Mouse (Mus musculus): Measurements from ENCODE around the gene Bcl7b. TPM values are rescaled to one million over a fixed set of nuclear protein-coding genes. Genes with fewer than 3 reads are reported as not detected.

Bcl7b gene
- polyA plus RNA-seq, 1 experiment from 2014 or later: 40.2 TPM

- H3K4me1 ChIP-seq (ENCODE audit: control insufficient read depth, insufficient read depth, low read length): no peaks in the 10 kb centered on the region
- no peak overlapping the region for H3K4me3 ChIP-seq (ENCODE audit: low read depth, low read length)
- no peak overlapping the region for H3K9ac ChIP-seq (replicated peaks; ENCODE audit: low read length)
- WGBS: 86% methylated on average over 6 of the region's 6 CpGs
- no peaks in the 10 kb centered on the region for H3K9me3 ChIP-seq (replicated peaks; ENCODE audit: control insufficient read depth, low read length)
- no peaks in the 10 kb centered on the region; the same call in none of the 2 replicates for H3K36me3 ChIP-seq (replicated peaks; ENCODE audit: control insufficient read depth, insufficient read depth, low read depth, low read length)
- no peak overlapping the region for H3K27ac ChIP-seq (replicated peaks; ENCODE audit: low read depth, low read length)
- H3K27me3 ChIP-seq (ENCODE audit: control insufficient read depth, insufficient read depth, low read length): no peaks in the 10 kb centered on the region
- ATAC-seq (replicated peaks; ENCODE audit: insufficient number of reproducible peaks, low FRiP score, low TSS enrichment, low read depth) (no peak), DNase-seq (ENCODE audit: low spot score) (no peak)
- H3K4me2 ChIP-seq (ENCODE audit: low read depth, low read length): no peak overlapping the region
Observed at GRCm38 (mm10) chr5:135171688-135172220, 3.7 kb downstream of the Bcl7b start.

DNA sequence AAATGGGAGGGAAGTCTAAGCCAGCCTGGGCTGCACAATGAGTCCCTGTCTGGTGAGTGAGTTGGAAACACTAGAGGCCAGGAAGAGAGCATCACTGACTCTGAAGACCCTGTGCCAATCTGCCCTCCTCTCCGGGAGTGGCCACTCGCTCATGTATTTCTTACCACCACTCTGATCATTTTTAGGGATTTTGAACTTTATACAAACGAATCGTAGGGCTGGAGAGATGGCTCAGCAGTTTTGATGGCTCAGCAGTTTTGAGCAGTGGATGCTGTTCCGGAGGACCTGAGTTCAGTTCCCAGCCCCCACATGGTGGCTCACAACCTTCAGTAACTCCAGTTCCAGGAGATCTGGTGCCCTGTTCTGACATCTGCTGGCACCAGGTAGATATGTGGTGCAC, 4.9 kb downstream of the Bcl7b start:
- H3K9ac ChIP-seq (replicated peaks; ENCODE audit: low read length): no peak overlapping the region
- no peaks in the 10 kb centered on the region for H3K9me3 ChIP-seq (replicated peaks; ENCODE audit: control insufficient read depth, low read length)
- WGBS: 91% methylated on average over 5 of the region's 5 CpGs
- no peaks in the 10 kb centered on the region for H3K4me1 ChIP-seq (ENCODE audit: control insufficient read depth, insufficient read depth, low read length)
- no peak overlapping the region for H3K27ac ChIP-seq (replicated peaks; ENCODE audit: low read depth, low read length)
- H3K36me3 ChIP-seq (replicated peaks; ENCODE audit: control insufficient read depth, insufficient read depth, low read depth, low read length): no peaks in the 10 kb centered on the region; the same call in none of the 2 replicates
- no peak for DNase-seq (ENCODE audit: low spot score)
- H3K4me3 ChIP-seq (ENCODE audit: low read depth, low read length): no peak overlapping the region
- H3K4me2 ChIP-seq (ENCODE audit: low read depth, low read length): no peak overlapping the region
- no peak for ATAC-seq (replicated peaks; ENCODE audit: insufficient number of reproducible peaks, low FRiP score, low TSS enrichment, low read depth)
- H3K27me3 ChIP-seq (ENCODE audit: control insufficient read depth, insufficient read depth, low read length): no peaks in the 10 kb centered on the region

DNA sequence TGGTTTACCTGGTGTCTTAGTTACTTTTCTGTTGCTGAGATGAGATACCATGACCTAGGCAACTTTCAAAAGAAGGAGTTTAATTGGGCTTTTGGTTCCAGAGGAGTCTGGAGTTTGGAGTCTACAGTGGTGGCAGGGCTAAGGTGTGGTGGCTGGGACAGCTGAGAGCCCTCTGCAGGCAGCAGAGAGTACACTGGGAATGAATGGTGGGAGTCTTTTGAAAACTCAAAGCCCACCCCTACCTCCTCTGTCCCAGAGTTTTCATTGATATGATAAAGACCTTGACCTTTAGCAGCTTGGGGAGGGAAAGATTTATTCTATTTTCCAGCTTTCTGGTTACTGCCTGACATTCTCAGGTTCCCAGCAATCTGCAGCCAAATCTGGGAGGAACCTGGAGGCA, 7.0 kb downstream of the Bcl7b start:
- Histone ChIP-seq H3K4me1 (ENCODE audit: control insufficient read depth, insufficient read depth, low read length) (no peaks in the 10 kb centered on the region), H3K27me3 (ENCODE audit: control insufficient read depth, insufficient read depth, low read length) (no peaks in the 10 kb centered on the region), H3K36me3 (replicated peaks; ENCODE audit: control insufficient read depth, insufficient read depth, low read depth, low read length) (peaks cover 5% of the 10 kb centered on the region), H3K27ac (replicated peaks; ENCODE audit: low read depth, low read length) (no peak overlapping the region), H3K9me3 (replicated peaks; ENCODE audit: control insufficient read depth, low read length) (no peaks in the 10 kb centered on the region), H3K4me3 (ENCODE audit: low read depth, low read length) (no peak overlapping the region), H3K4me2 (ENCODE audit: low read depth, low read length) (no peak overlapping the region), H3K9ac (replicated peaks; ENCODE audit: low read length) (no peak overlapping the region)
- ATAC-seq (replicated peaks; ENCODE audit: insufficient number of reproducible peaks, low FRiP score, low TSS enrichment, low read depth) (no peak), DNase-seq (ENCODE audit: low spot score) (no peak)

- no peak overlapping the region for H3K27ac ChIP-seq (replicated peaks; ENCODE audit: low read depth, low read length)
- H3K36me3 ChIP-seq (replicated peaks; ENCODE audit: control insufficient read depth, insufficient read depth, low read depth, low read length): peaks cover 13% of the 10 kb centered on the region
- DNase-seq (ENCODE audit: low spot score) (no peak), ATAC-seq (replicated peaks; ENCODE audit: insufficient number of reproducible peaks, low FRiP score, low TSS enrichment, low read depth) (no peak)
- H3K4me2 ChIP-seq (ENCODE audit: low read depth, low read length): no peak overlapping the region
- no peaks in the 10 kb centered on the region for H3K27me3 ChIP-seq (ENCODE audit: control insufficient read depth, insufficient read depth, low read length)
- WGBS: 73% methylated on average over 3 of the region's 3 CpGs
- no peak overlapping the region for H3K4me3 ChIP-seq (ENCODE audit: low read depth, low read length)
- H3K9ac ChIP-seq (replicated peaks; ENCODE audit: low read length): no peak overlapping the region
- no peaks in the 10 kb centered on the region for H3K4me1 ChIP-seq (ENCODE audit: control insufficient read depth, insufficient read depth, low read length)
- no peaks in the 10 kb centered on the region for H3K9me3 ChIP-seq (replicated peaks; ENCODE audit: control insufficient read depth, low read length)
Observed at GRCm38 (mm10) chr5:135178523-135178922, 10.4 kb downstream of the Bcl7b start.

GRCm38 (mm10) chr5:135178996-135179395, 10.9 kb downstream of the Bcl7b start:
- ATAC-seq (replicated peaks; ENCODE audit: insufficient number of reproducible peaks, low FRiP score, low TSS enrichment, low read depth): no peak

DNA sequence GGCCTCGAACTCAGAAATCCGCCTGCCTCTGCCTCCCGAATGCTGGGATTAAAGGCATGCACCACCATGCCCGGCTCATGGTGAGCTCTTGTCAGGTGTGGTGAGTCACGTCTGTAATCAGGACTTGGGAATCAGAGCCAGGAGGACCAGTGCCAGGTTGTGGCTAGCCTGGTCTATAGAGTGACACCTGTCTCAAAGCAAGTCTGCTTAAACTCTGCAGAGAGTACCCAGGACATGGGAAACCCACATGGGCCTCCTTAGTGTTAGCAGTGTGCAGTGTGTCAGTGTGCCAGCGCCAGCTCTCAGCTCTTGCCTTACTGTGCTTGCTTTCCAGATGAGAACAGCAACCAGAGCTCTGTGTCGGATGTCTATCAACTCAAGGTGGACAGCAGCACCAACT, 11.5 kb downstream of the Bcl7b start:
- no peak for ATAC-seq (replicated peaks; ENCODE audit: insufficient number of reproducible peaks, low FRiP score, low TSS enrichment, low read depth)
- DNase-seq (ENCODE audit: low spot score): no peak
- Histone ChIP-seq H3K27ac (replicated peaks; ENCODE audit: low read depth, low read length) (no peak overlapping the region), H3K27me3 (ENCODE audit: control insufficient read depth, insufficient read depth, low read length) (no peaks in the 10 kb centered on the region), H3K9me3 (replicated peaks; ENCODE audit: control insufficient read depth, low read length) (no peaks in the 10 kb centered on the region), H3K36me3 (replicated peaks; ENCODE audit: control insufficient read depth, insufficient read depth, low read depth, low read length) (peaks cover 13% of the 10 kb centered on the region), H3K9ac (replicated peaks; ENCODE audit: low read length) (no peak overlapping the region), H3K4me1 (ENCODE audit: control insufficient read depth, insufficient read depth, low read length) (no peaks in the 10 kb centered on the region), H3K4me2 (ENCODE audit: low read depth, low read length) (no peak overlapping the region), H3K4me3 (ENCODE audit: low read depth, low read length) (no peak overlapping the region)
- 93% methylated on average over 7 of the region's 7 CpGs for WGBS

More at GRCm38 (mm10) chr5:135178996-135179395, 10.9 kb downstream of the Bcl7b start:
- H3K9me3 ChIP-seq (replicated peaks; ENCODE audit: control insufficient read depth, low read length): no peaks in the 10 kb centered on the region
- DNase-seq (ENCODE audit: low spot score): no peak
- no peak overlapping the region for H3K4me3 ChIP-seq (ENCODE audit: low read depth, low read length)
- no peak overlapping the region for H3K9ac ChIP-seq (replicated peaks; ENCODE audit: low read length)
- no peak overlapping the region for H3K27ac ChIP-seq (replicated peaks; ENCODE audit: low read depth, low read length)
- H3K4me1 ChIP-seq (ENCODE audit: control insufficient read depth, insufficient read depth, low read length): no peaks in the 10 kb centered on the region
- WGBS: 83% methylated on average over 4 of the region's 4 CpGs
- H3K27me3 ChIP-seq (ENCODE audit: control insufficient read depth, insufficient read depth, low read length): no peaks in the 10 kb centered on the region
- peaks cover 13% of the 10 kb centered on the region for H3K36me3 ChIP-seq (replicated peaks; ENCODE audit: control insufficient read depth, insufficient read depth, low read depth, low read length)
- H3K4me2 ChIP-seq (ENCODE audit: low read depth, low read length): no peak overlapping the region

GRCm38 (mm10) chr5:135180796-135181195, 12.7 kb downstream of the Bcl7b start:
- no peaks in the 10 kb centered on the region for H3K27me3 ChIP-seq (ENCODE audit: control insufficient read depth, insufficient read depth, low read length)
- WGBS: 92% methylated on average over 14 of the region's 14 CpGs
- no peak overlapping the region for H3K4me2 ChIP-seq (ENCODE audit: low read depth, low read length)
- H3K4me1 ChIP-seq (ENCODE audit: control insufficient read depth, insufficient read depth, low read length): no peaks in the 10 kb centered on the region
- H3K4me3 ChIP-seq (ENCODE audit: low read depth, low read length): no peak overlapping the region
- no peak overlapping the region for H3K27ac ChIP-seq (replicated peaks; ENCODE audit: low read depth, low read length)
- H3K9ac ChIP-seq (replicated peaks; ENCODE audit: low read length): no peak overlapping the region
- DNase-seq (ENCODE audit: low spot score) (no peak), ATAC-seq (replicated peaks; ENCODE audit: insufficient number of reproducible peaks, low FRiP score, low TSS enrichment, low read depth) (no peak)
- peaks cover 13% of the 10 kb centered on the region for H3K36me3 ChIP-seq (replicated peaks; ENCODE audit: control insufficient read depth, insufficient read depth, low read depth, low read length)
- no peaks in the 10 kb centered on the region for H3K9me3 ChIP-seq (replicated peaks; ENCODE audit: control insufficient read depth, low read length)

DNA sequence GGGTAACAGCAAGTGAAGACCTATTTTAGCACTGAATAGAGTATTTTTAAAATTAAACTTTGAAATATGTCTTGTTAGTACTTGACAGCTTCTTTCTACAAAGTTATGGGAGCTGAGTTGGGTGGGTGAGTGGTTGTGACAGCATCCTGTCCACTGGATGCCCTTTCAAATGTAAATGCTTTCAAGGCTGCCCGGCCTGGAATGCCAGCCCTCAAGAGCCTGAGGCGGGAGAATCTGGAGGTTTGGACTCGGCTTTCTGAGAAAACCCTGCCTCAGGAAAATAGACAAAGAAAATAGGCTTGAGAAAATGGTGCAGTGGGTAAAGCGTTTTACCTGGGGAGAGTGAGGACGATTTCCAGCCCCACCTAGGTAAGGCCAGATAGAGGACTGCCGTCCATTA, 13.7 kb downstream of the Bcl7b start:
- Histone ChIP-seq H3K4me1 (ENCODE audit: control insufficient read depth, insufficient read depth, low read length) (no peaks in the 10 kb centered on the region), H3K9ac (replicated peaks; ENCODE audit: low read length) (no peak overlapping the region), H3K36me3 (replicated peaks; ENCODE audit: control insufficient read depth, insufficient read depth, low read depth, low read length) (peaks cover 13% of the 10 kb centered on the region), H3K27ac (replicated peaks; ENCODE audit: low read depth, low read length) (no peak overlapping the region), H3K4me2 (ENCODE audit: low read depth, low read length) (no peak overlapping the region), H3K4me3 (ENCODE audit: low read depth, low read length) (no peak overlapping the region), H3K9me3 (replicated peaks; ENCODE audit: control insufficient read depth, low read length) (no peaks in the 10 kb centered on the region), H3K27me3 (ENCODE audit: control insufficient read depth, insufficient read depth, low read length) (no peaks in the 10 kb centered on the region)
- 77% methylated on average over 6 of the region's 6 CpGs for WGBS
- no peak for ATAC-seq (replicated peaks; ENCODE audit: insufficient number of reproducible peaks, low FRiP score, low TSS enrichment, low read depth)
- DNase-seq (ENCODE audit: low spot score): no peak
